Mouse (Mus musculus): Measurements from ENCODE around the gene Crb2. TPM values are rescaled to one million over a fixed set of nuclear protein-coding genes. Genes with fewer than 3 reads are reported as not detected.

Gene Crb2
- polyA plus RNA-seq, 2 experiments from 2014 or later = 0.28 TPM; not detected in 1

DNA sequence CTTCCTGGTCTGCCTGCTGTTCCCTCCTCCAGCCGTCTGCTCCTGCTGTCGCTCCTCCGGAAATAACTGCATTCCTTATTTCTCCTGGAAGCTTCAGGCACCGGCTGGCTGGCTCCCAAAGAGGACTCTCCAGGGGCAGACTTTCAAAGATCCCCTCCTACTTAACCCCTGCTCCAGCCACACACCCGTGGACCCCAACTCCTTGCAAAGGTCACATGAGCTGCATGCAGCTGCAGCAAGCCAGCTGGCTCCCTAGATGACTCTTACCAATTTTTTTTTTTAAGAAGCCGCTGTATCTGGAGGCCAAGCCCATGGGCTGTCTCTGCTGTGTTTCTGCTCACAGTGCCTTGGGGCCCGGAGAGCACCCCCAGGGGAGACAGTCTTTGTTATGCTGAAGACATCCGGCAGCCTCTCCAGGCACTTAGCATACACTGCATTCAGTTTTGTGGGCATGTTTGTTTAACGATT is 8.9 kb upstream of the Crb2 start:
- ATAC-seq = no peak

- no peak for ATAC-seq
These were observed 8.3 kb upstream of the Crb2 start for GRCm38 (mm10) chr2:37767739-37768138.

- ATAC-seq = no peak
These were observed 7.1 kb upstream of the Crb2 start for GRCm38 (mm10) chr2:37768903-37769302.

DNA sequence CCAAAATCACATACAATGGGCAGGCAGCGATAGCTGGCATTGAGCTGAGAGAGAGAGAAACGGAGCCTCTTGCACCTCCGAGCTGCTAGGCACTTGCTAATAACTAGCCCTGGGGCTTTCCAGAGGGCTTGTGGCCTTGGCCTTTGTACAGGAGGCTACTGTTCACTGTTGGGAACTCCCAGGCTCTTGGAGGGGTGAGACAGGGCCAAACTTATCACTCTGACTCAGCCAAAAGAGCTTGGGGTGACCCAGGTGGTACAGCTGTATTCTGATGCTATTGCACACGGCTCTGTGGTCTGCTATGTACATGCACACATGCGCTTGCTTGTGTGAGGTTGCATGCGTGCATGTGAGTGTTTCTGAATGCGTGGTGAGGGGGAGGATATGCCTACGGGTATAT is 6.3 kb upstream of the Crb2 start:
- no peak for ATAC-seq

DNA sequence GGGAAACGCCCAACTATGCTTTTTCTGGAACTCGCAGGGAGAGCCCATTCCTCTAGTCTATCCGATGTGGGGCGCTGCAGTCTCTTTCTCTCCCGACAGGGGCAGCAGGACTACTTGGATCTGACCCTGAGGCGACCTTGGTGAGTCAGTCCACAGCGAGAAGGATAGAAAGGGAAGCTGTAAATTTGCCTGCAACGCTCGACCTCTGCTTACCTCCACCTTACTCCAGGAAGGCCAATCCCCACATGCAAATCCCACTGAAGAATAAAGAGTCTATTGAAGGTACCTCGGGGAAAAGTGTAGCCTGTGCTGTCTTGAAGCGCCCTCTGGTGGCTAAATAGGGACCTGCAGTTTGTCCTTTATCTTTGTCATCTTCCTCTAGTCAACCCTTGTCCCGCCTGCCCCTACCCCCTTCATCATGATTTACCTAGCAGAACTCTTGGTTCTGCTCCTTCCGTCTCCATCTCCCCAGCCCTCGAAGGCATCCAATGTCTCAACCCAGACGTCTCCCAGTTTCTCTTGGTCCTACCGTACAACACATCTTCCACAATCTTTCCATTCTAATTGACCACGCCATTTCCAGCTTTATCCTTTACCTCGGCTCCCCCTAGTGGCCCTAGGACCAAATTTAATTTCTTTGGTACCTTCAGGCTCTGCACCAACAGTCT is 4.3 kb upstream of the Crb2 start:
- peak; percentile 87 for ATAC-seq

DNA sequence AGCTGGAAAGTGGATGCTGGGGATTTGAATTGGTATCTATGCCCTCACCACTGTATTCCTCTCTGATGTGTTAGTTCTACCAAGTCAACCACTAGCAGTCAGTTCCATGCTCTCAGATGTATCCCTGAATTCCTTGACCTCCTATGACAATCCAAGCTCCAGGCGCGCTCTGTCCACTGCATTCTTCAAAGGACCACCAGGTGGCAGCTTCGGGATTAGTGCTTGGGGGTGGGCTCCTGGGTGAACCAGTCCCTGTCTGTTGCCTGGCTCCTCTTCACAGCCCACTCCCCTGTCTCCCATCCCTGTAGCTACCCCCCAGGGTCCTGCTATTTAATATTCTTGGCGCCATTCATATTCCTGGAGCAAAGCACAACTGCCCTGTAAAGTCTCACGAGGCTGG is 1.5 kb upstream of the Crb2 start:
- ATAC-seq = no peak

DNA sequence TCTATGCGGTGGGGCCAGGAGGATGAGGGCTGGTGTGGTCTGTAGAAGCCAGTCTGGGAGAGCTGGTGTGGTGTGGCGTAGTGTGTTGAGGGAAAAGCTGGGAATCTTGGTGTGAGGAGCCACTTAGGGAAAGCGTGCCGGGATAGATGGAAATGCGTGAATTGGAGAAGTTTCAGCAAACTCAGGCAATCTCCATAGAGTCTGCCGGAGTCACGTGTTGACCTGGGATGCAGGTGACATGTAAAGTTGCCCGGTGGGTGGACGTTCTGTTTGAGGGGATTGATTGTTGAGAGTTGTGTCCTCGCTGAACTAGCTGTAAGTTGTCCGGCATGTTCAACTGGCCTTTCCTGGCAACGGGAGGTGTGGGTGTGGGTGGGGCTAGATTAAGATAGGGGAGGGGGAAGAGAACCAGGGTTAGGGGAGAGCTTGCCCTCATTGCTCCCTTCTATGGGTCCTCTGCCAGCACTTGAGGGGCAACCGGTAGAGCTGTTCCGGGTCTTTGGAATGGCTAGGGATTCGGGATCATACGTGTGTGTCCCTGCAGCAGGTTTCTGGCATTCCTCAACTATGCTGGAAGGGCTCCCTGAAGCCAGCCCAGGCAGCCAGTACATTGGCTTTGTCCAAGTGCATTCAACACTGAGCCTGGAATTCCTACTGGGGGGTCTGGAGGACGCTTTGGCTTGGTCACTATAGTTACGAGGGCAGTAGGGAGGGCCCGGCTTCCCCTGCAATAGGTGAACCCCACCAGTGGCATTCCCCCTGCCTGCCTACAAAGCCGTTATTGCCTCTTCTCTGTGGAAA is 762 bp downstream of the Crb2 start:
- ATAC-seq = no peak

DNA sequence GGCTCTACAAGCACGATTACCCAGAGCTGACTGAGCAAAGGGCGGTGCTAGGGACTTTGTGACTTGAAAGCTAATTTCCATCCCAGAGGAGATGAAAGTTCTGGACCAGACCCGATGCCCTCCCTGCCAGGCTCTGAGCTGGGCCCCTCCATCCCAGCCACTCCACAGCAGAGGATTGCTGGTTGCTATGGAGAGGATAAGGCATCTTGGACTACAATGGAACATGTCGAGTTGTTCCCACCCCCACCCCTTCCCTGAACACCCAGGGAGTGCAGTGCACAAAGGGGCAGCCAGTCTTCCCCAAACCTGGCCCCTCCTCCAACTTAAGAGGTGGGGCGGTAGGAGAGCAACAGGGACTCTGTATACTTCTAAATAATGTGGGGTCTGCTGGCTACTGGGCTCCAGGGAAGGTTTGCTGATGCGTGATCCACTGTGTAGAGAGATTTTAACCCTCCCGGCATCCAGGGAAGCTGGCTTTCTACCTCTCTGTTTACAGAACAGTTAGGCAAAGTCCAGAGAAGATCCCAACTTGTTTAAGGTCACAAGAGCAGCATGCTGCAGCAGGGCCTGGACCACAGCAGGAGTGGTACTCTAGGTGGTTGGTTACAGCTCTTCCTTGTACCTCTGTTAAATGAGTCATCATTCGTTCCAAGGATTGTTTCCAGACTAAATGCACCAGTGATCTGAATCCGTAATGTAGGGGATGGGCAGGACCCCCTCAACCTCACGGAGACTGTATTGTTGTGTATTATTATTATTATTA is 2.1 kb downstream of the Crb2 start:
- ATAC-seq = no peak

GRCm38 (mm10) chr2:37780270-37780929 is 4.4 kb downstream of the Crb2 start:
- ATAC-seq = no peak

GRCm38 (mm10) chr2:37781421-37781820 is 5.4 kb downstream of the Crb2 start:
- no peak for ATAC-seq

- ATAC-seq = no peak
These were observed 6.0 kb downstream of the Crb2 start for GRCm38 (mm10) chr2:37782002-37782401.

GRCm38 (mm10) chr2:37784473-37784872 is 8.4 kb downstream of the Crb2 start:
- ATAC-seq = no peak

DNA sequence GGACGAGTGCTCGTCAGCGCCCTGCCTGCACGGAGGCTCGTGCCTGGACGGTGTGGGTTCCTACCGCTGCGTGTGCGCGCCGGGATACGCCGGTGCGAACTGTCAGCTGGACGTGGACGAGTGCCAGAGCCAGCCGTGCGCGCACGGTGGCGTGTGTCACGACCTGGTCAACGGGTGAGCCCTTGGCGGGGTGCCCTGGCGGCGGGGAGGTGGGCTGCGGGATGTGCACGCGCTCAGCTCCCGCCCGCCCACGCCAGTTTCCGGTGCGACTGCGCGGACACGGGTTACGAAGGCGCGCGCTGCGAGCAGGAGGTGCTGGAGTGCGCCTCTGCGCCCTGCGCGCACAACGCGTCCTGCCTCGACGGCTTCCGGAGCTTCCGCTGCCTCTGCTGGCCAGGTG is 10.4 kb downstream of the Crb2 start:
- ATAC-seq = no peak

DNA sequence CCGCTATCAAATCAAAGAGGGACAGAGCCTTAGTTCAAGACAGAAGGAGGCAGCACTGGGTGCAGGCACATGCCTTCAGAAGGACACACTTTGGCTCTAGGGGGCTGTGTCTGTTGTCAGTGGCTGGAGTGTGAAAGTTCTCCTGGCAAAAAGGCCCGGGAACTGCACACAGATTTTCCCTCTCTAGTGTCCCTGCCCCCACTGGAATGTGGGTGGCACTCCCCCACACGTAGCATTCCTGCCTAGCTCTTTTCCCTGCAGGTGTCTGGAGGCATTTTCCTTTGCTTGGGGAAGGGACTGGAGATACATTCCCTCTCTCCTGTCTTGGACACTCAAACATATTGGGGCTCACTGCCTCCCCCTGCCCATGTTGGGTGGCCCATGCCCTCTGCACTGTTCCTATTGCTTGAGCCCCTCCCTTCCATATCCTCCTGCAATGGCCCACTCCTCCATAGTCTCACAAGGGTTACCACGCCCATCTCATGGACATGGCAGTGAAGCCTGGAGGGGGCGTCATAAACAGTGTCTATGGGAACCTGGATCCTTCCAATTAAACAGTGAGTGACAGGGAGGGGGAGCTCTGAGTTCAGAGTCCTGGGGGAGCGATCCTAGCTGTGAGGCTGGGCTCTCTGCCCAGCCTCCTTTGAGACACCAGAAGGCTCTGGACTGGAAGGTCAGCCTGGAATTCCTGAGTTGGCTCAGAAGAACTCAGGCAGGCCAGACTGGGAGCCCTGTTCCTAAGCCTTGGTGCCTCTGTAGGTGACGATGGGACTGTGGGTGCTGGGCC is 12.3 kb downstream of the Crb2 start:
- no peak for ATAC-seq

GRCm38 (mm10) chr2:37789029-37789428 is 13.0 kb downstream of the Crb2 start:
- ATAC-seq = no peak

DNA sequence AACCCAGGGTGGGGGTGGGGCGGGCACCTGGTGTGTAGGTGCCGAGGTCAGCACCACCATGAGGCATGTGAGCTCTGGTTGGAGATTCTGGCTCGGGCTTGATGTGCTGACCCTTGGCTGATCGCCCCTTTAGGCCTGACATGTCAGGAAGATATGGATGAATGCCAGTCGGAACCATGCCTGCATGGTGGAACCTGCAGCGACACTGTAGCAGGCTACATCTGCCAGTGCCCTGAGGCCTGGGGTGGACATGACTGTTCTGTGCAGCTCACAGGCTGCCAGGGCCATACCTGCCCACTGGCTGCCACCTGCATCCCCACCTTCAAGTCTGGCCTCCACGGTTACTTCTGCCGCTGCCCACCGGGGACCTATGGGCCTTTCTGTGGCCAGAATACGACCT is 13.9 kb downstream of the Crb2 start:
- no peak for ATAC-seq

DNA sequence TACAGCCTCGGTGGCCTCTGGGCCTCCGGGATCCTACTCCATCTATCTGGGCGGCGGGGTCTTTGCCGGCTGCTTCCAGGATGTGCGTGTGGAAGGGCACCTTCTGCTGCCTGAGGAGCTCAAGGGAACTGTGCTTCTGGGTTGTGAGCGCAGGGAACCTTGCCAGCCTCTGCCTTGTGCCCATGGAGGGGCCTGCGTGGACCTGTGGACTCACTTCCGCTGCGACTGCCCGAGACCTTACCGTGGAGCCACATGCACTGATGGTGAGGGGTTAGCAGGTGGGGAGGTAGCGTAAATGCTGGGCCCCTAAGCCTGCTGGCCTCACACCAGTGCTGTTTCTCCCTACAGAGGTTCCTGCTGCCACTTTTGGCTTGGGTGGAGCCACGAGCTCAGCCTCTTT is 14.7 kb downstream of the Crb2 start:
- no peak for ATAC-seq

- ATAC-seq = no peak
These were observed 15.3 kb downstream of the Crb2 start for GRCm38 (mm10) chr2:37791340-37791739.

DNA sequence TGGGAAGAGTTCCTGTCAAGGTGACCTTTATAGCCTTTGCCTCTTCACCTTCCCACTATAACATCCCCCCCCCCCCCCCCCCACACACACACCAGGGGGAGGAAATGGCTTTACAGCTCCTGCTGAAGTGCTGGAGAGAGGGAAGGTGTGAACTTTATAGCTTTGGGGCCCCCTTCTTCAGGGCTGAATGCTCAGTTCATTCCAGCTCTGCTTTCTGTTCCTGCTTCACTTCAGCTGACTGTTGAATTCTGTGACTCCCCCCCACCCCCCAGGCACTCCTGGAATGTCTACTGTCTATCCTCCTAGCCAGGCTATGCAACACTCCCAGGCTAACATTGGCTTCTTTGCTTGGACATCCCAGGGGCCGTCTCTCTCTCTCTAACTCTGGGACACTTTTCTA is 20.0 kb downstream of the Crb2 start:
- ATAC-seq = no peak

DNA sequence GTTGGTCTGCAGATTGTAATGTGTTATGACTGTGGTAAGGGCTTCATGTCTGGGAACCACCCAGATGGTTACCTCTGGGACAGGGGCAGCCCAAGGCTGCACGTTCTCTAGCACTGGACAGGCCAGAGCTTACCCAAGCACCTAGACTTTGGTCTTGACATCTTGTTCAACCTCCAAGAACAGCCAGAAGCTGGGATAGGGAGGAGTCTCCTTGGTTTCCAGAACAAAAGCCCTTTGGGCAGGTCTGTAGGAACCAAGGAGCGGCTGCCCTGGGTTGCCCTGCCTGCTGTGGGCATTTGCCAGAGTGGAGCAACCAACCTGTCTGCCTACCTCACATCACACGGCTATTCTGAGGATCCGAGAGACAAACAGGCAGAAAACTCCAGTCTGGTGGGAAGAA is 21.0 kb downstream of the Crb2 start:
- no peak for ATAC-seq

- no peak for ATAC-seq
These were observed 23.1 kb downstream of the Crb2 start for GRCm38 (mm10) chr2:37799137-37799536.

DNA sequence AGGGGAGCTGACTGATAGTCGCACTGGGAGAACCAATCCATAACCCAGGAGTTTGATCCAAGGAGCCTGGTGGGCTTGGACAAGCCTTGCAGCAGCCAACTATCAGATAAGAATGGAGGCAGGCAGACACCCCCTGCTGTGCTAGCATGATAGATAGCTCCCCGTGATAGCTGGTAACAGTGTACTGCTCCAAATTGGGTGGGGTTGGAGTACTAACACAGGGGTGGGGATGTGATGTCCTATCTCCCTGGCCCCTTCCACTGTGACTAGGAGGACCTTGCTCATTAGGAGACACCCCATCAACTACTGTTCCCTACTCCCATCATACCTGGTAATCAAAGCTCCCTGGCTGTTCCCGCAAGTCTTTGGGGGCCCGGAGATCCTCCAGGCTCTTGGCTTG is 25.6 kb downstream of the Crb2 start:
- no peak for ATAC-seq
